Mouse (Mus musculus): ENCODE results near the gene Riox1. TPM values are rescaled to one million over a fixed set of nuclear protein-coding genes. Genes with fewer than 3 reads are reported as not detected.

Riox1 gene
- polyA plus RNA-seq, 1 experiment from 2014 or later = 7.2 TPM

DNA sequence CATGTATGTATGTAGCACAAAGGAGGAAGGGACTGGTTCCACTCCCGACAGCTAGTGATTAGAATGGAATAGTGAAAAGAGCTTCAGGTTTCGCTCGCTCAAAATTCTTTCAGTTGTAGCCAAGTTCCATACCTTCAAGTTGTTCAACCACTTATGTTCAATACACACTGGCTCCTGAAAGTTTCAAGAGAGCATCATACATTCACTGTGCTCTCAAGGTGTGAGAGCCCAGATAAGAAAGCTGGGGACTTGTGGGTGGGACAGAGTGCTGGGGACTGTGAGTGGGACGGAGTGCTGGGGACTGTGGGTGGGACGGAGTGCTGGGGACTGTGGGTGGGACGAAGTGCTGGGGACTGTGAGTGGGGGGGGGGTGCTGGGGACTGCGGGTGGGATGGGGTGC lies 14.8 kb downstream of the Riox1 start:
- Histone ChIP-seq H3K4me2 (ENCODE audit: low read length) (no peak overlapping the region), H3K9me3 (ENCODE audit: control insufficient read depth, low read length) (no peaks in the 10 kb centered on the region), H3K27ac (ENCODE audit: low read depth, low read length) (no peak overlapping the region), H3K27me3 (replicated peaks; ENCODE audit: control insufficient read depth, insufficient read depth, low read length) (no peaks in the 10 kb centered on the region), H3K9ac (ENCODE audit: low read depth, low read length) (no peak overlapping the region), H3K36me3 (ENCODE audit: control insufficient read depth, insufficient read depth, low read length) (no peaks in the 10 kb centered on the region), H3K4me3 (ENCODE audit: low read length) (no peak overlapping the region), H3K4me1 (ENCODE audit: control insufficient read depth, insufficient read depth, low read depth, low read length) (no peaks in the 10 kb centered on the region)
- ATAC-seq = no peak
- WGBS = 89% methylated on average over 7 of the region's 7 CpGs

DNA sequence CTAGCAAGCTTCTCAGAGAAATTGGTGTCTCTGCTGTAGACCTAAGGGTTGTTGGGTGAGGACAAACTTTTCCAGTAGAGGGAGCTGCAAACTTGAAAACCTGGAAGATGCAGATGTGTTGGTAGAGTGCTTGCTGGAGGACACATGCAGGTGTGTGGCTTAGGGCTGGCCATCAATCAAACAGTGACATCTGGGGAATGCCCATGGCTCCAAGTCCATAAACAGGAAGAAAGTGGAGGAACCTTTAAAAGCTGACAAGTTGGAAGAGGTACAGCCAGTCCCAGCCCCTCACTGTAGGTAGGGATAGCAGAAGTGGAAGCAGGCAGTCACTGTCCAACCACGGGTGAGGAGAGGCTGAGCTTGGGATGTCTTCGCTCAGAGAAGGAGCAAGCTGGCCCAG lies 21.7 kb downstream of the Riox1 start:
- Histone ChIP-seq H3K4me1 (ENCODE audit: control insufficient read depth, insufficient read depth, low read depth, low read length) (no peaks in the 10 kb centered on the region), H3K9me3 (ENCODE audit: control insufficient read depth, low read length) (no peaks in the 10 kb centered on the region), H3K27ac (ENCODE audit: low read depth, low read length) (no peak overlapping the region), H3K36me3 (ENCODE audit: control insufficient read depth, insufficient read depth, low read length) (no peaks in the 10 kb centered on the region), H3K27me3 (replicated peaks; ENCODE audit: control insufficient read depth, insufficient read depth, low read length) (no peaks in the 10 kb centered on the region), H3K9ac (ENCODE audit: low read depth, low read length) (no peak overlapping the region), H3K4me2 (ENCODE audit: low read length) (no peak overlapping the region), H3K4me3 (ENCODE audit: low read length) (no peak overlapping the region)
- 79% methylated on average over 2 of the region's 2 CpGs for WGBS
- peak; percentile 58; the same call in 1 of the 2 replicates for ATAC-seq

DNA sequence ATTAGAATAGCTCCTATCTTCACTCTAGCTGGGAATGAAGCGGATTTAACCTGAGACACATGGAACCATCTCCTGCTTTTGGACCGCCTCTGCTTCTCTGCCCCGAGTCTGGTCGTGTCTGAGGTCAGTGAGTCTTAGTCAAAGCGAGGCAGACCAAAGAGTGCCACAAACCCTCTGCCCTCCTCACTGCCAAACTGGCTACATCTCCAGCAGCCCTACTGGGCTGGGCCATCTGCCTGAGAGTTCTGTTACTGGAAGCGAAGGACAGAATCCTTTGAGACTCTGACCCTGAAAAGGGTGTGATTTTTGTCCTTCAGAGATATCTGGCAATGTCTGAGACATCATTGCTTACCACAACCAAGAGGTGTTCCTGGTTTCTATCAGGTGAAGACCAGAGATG lies 28.5 kb downstream of the Riox1 start:
- no peaks in the 10 kb centered on the region for H3K4me1 ChIP-seq (ENCODE audit: control insufficient read depth, insufficient read depth, low read depth, low read length)
- H3K27ac ChIP-seq (ENCODE audit: low read depth, low read length) = no peak overlapping the region
- no peak for ATAC-seq
- no peaks in the 10 kb centered on the region for H3K27me3 ChIP-seq (replicated peaks; ENCODE audit: control insufficient read depth, insufficient read depth, low read length)
- H3K9ac ChIP-seq (ENCODE audit: low read depth, low read length) = no peak overlapping the region
- no peak overlapping the region for H3K4me2 ChIP-seq (ENCODE audit: low read length)
- no peak overlapping the region for H3K4me3 ChIP-seq (ENCODE audit: low read length)
- H3K9me3 ChIP-seq (ENCODE audit: control insufficient read depth, low read length) = no peaks in the 10 kb centered on the region
- H3K36me3 ChIP-seq (ENCODE audit: control insufficient read depth, insufficient read depth, low read length) = no peaks in the 10 kb centered on the region
- WGBS = 91% methylated on average over 6 of the region's 6 CpGs

DNA sequence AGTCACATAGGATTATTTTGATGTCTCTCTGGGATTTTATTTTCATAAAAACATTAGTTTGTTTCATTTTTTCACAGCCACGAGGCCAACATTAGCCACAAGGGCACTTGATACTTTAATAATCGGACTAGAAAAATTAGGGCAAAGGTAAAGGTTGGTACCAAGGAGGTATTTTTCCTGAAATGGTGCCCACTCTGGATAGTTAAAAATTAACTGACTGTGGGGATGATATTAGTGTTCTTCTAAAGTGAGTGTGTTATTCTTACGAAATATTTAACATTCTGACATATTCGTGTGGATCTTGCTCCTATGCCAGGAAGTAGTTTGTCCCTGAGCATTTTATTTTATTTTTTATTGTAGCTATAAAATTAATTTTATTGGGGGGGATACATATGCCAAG lies 31.2 kb downstream of the Riox1 start:
- WGBS = 89% methylated on average over 4 of the region's 4 CpGs
- no peak for ATAC-seq

DNA sequence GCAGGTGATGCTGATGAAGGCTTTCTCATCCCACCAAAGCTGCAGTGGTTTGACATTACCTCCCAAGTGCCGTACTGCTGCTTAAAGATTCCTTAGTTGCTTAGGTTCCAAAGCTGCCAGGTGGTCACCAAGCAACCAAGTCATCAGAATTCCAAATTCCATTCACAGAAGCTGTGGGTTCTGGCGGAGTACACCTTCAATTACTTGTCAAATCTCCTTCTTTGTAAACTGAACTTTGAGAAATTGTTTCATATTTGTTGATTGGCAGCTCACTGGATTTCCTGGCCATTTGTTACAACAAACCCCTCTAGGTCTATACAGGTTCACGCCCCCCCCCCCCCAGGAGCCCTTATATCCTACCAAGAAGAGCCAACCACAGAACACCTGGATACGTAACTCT lies 34.3 kb downstream of the Riox1 start, which contains the start of gene Heatr4:
Gene Heatr4 (minus strand): TSS at position 101 of the 400 bp plus-strand sequence.
- H3K4me1 ChIP-seq (ENCODE audit: control insufficient read depth, insufficient read depth, low read depth, low read length) = peaks cover 4% of the 10 kb centered on the region
- H3K27ac ChIP-seq (ENCODE audit: low read depth, low read length) = no peak within 1 kb of the TSS
- no peak within 1 kb of the TSS for H3K4me2 ChIP-seq (ENCODE audit: low read length)
- no peak for ATAC-seq
- no peaks in the 10 kb centered on the region for H3K9me3 ChIP-seq (ENCODE audit: control insufficient read depth, low read length)
- 75% methylated on average over 4 of the region's 4 CpGs for WGBS
- no peak within 1 kb of the TSS for H3K9ac ChIP-seq (ENCODE audit: low read depth, low read length)
- no peaks in the 10 kb centered on the region for H3K27me3 ChIP-seq (replicated peaks; ENCODE audit: control insufficient read depth, insufficient read depth, low read length)
- H3K4me3 ChIP-seq (ENCODE audit: low read length) = no peak within 1 kb of the TSS
- H3K36me3 ChIP-seq (ENCODE audit: control insufficient read depth, insufficient read depth, low read length) = no peaks in the 10 kb centered on the region

More for the DNA sequence above, 31.2 kb downstream of the Riox1 start:
- no peaks in the 10 kb centered on the region for H3K27me3 ChIP-seq (replicated peaks; ENCODE audit: control insufficient read depth, insufficient read depth, low read length)
- H3K27ac ChIP-seq (ENCODE audit: low read depth, low read length) = no peak overlapping the region
- no peaks in the 10 kb centered on the region for H3K4me1 ChIP-seq (ENCODE audit: control insufficient read depth, insufficient read depth, low read depth, low read length)
- H3K9ac ChIP-seq (ENCODE audit: low read depth, low read length) = no peak overlapping the region
- no peak overlapping the region for H3K4me2 ChIP-seq (ENCODE audit: low read length)
- H3K9me3 ChIP-seq (ENCODE audit: control insufficient read depth, low read length) = no peaks in the 10 kb centered on the region
- H3K4me3 ChIP-seq (ENCODE audit: low read length) = no peak overlapping the region
- H3K36me3 ChIP-seq (ENCODE audit: control insufficient read depth, insufficient read depth, low read length) = no peaks in the 10 kb centered on the region

DNA sequence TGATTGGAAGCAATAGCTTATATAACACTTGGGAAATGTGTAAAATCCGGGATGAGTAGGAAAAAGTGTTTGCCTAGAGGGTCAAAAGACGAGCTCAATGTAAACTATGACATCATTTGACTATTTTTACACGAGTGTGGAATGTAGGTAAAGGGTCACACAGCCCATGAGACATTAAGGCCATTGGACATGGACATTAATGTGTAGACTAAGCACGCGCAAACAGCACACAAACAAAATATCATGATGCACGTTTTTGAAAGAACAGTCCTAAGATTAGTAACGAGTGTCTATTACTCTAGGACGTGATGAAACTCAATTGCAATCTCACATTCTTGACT lies 36.8 kb downstream of the Riox1 start:
- no peaks in the 10 kb centered on the region for H3K9me3 ChIP-seq (ENCODE audit: control insufficient read depth, low read length)
- peak overlapping the region; percentile 53 for H3K4me2 ChIP-seq (ENCODE audit: low read length)
- peak overlapping the region; percentile 92 for H3K27ac ChIP-seq (ENCODE audit: low read depth, low read length)
- H3K9ac ChIP-seq (ENCODE audit: low read depth, low read length) = peak overlapping the region; percentile 84
- ATAC-seq = no peak
- H3K4me1 ChIP-seq (ENCODE audit: control insufficient read depth, insufficient read depth, low read depth, low read length) = peaks cover 4% of the 10 kb centered on the region
- WGBS = 32% methylated on average over 8 of the region's 8 CpGs
- H3K27me3 ChIP-seq (replicated peaks; ENCODE audit: control insufficient read depth, insufficient read depth, low read length) = no peaks in the 10 kb centered on the region
- peak overlapping the region; percentile 71 for H3K4me3 ChIP-seq (ENCODE audit: low read length)
- H3K36me3 ChIP-seq (ENCODE audit: control insufficient read depth, insufficient read depth, low read length) = no peaks in the 10 kb centered on the region

DNA sequence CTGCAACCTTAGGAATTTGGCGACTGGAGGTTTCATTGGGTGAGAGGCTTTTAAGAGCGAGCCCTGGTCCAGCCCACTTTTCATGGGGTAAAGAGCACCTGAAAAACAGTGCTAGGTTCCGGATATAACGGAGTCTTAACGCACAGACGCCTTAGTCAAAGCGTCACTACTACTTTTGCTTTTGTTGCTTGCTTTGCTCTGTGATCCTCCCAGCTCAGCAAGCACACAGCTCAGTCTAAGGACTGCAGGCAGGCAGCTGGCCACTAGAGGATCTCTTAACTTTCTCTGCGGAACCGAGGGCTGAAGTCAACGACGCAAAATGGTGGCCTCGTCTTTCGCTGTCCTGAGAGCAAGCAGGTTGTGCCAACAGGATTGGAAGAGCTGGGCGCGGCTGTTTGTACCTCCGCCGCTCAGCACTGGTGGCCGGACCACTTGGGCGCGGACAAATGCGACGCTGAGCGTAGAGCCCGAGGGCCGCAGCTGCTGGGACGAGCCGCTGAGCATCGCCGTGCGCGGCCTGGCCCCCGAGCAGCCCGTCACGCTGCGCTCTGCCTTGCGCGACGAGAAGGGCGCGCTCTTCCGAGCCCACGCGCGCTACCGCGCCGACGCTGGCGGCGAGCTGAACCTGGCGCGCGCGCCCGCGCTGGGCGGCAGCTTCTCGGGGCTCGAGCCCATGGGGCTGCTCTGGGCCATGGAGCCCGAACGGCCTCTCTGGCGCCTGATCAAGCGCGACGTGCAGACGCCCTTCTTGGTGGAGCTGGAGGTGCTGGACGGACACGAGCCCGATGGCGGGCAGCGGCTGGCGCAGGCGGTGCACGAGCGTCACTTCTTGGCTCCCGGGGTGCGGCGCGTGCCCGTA lies 37.4 kb downstream of the Riox1 start, which contains the start of gene Acot2:
Gene Acot2 (plus strand): TSS at position 279 of the 859 bp plus-strand sequence.
- Histone ChIP-seq H3K36me3 (ENCODE audit: control insufficient read depth, insufficient read depth, low read length) (no peaks in the 10 kb centered on the region), H3K27ac (ENCODE audit: low read depth, low read length) (peak within 1 kb of the TSS; percentile 92), H3K9me3 (ENCODE audit: control insufficient read depth, low read length) (no peaks in the 10 kb centered on the region), H3K27me3 (replicated peaks; ENCODE audit: control insufficient read depth, insufficient read depth, low read length) (no peaks in the 10 kb centered on the region), H3K4me3 (ENCODE audit: low read length) (peak within 1 kb of the TSS; percentile 71), H3K4me2 (ENCODE audit: low read length) (peak within 1 kb of the TSS; percentile 53), H3K9ac (ENCODE audit: low read depth, low read length) (peak within 1 kb of the TSS; percentile 84), H3K4me1 (ENCODE audit: control insufficient read depth, insufficient read depth, low read depth, low read length) (peaks cover 4% of the 10 kb centered on the region)
- WGBS = under 1% methylated on average over 79 of the region's 80 CpGs
- peak; percentile 96 for ATAC-seq

DNA sequence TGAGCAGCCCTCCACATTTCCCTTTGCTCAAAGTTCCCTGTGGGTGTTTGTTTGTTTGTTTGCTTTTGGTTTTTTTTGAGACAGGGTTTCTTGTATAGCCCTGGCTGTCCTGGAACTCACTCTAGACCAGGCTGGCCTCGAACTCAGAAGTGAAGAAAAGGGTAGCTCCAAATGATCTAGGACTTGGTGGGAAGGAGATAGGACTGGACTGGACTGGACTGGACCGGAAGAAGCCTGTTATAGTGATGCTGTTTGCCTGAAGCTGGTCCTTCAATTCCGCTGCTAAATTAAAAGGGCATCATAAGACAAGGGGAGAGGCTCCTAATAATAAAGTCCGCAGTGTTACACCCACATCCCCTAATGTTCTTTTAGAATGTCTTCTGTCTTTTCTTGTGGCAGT lies 38.1 kb downstream of the Riox1 start:
- Histone ChIP-seq H3K9ac (ENCODE audit: low read depth, low read length) (peak overlapping the region; percentile 84), H3K4me3 (ENCODE audit: low read length) (peak overlapping the region; percentile 71), H3K4me2 (ENCODE audit: low read length) (peak overlapping the region; percentile 53), H3K27ac (ENCODE audit: low read depth, low read length) (peak overlapping the region; percentile 92), H3K36me3 (ENCODE audit: control insufficient read depth, insufficient read depth, low read length) (no peaks in the 10 kb centered on the region), H3K4me1 (ENCODE audit: control insufficient read depth, insufficient read depth, low read depth, low read length) (peaks cover 4% of the 10 kb centered on the region), H3K9me3 (ENCODE audit: control insufficient read depth, low read length) (no peaks in the 10 kb centered on the region), H3K27me3 (replicated peaks; ENCODE audit: control insufficient read depth, insufficient read depth, low read length) (no peaks in the 10 kb centered on the region)
- ATAC-seq = no peak
- WGBS = 66% methylated on average over 4 of the region's 4 CpGs

DNA sequence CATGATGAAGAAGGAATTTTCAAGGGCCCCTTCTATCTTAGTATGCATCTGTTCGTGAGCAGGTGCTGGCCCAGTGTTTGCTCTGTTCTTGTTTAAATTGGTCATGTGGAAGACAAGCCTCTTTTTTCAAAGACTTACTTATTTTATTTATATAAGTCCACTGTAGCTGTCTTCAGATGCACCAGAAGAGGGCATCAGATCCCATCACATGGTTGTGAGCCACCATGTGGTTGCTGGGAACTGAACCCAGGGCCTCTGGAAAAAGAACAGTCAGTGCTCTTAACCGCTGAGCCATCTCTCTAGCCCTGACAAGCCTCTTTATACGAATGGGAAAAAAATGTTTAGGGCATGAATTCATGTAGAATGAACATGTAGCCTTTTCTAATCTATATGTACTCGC lies 39.0 kb downstream of the Riox1 start:
- Histone ChIP-seq H3K9ac (ENCODE audit: low read depth, low read length) (no peak overlapping the region), H3K4me2 (ENCODE audit: low read length) (no peak overlapping the region), H3K27me3 (replicated peaks; ENCODE audit: control insufficient read depth, insufficient read depth, low read length) (no peaks in the 10 kb centered on the region), H3K4me3 (ENCODE audit: low read length) (no peak overlapping the region), H3K27ac (ENCODE audit: low read depth, low read length) (no peak overlapping the region), H3K9me3 (ENCODE audit: control insufficient read depth, low read length) (no peaks in the 10 kb centered on the region), H3K36me3 (ENCODE audit: control insufficient read depth, insufficient read depth, low read length) (no peaks in the 10 kb centered on the region), H3K4me1 (ENCODE audit: control insufficient read depth, insufficient read depth, low read depth, low read length) (peaks cover 4% of the 10 kb centered on the region)
- no peak for ATAC-seq
- WGBS = 97% methylated on average over 4 of the region's 4 CpGs

Data from hindbrain, embryonic 16.5 days (tissue).